8 mouse cellular contexts compared by ENCODE assay signal in genomic region chr3:104637427-104638402, GRCm38 (mm10). TPM values are rescaled to one million over a fixed set of nuclear protein-coding genes. Genes with fewer than 3 reads are reported as not detected.
DNase-seq lines count a peak whose midpoint lies in the region; ATAC-seq and TF ChIP-seq lines count a peak whose summit lies in the region.

No protein-coding gene starts in this region.

- no peaks in the 10 kb centered on the region for H3K36me3 ChIP-seq in intestine, embryonic 14.5 days (ENCODE audit: control insufficient read depth, insufficient read depth, low read length)
- peaks cover 5% of the 10 kb centered on the region; the same call in 1 of the 2 replicates for H3K36me3 ChIP-seq in liver, embryonic 15.5 days (replicated peaks)

- H3K4me3 ChIP-seq in cerebellum, adult 2 months (replicated peaks; ENCODE audit: insufficient read depth, low read depth, low read length), result peak overlapping the region; percentile 91
- H3K4me3 ChIP-seq in intestine, embryonic 14.5 days (ENCODE audit: low read depth, low read length), result peak overlapping the region; percentile 83
- peak overlapping the region; percentile 98 for H3K4me3 ChIP-seq in liver, embryonic 15.5 days (replicated peaks)

- ATAC-seq in intestine, embryonic 14.5 days (replicated peaks; ENCODE audit: low FRiP score, low TSS enrichment, low read depth), result no peak; the same call in none of the 2 replicates
- ATAC-seq in liver, embryonic 15.5 days (ENCODE audit: insufficient read depth), result peak; percentile 58
- peak; percentile 18; the same call in 1 of the 2 replicates for ATAC-seq in neutrophil, adult 5-6 weeks (ENCODE audit: extremely low read depth, insufficient number of reproducible peaks, low FRiP score, poor library complexity, severe bottlenecking)

- intact Hi-C loops in gastrocnemius, postnatal 14 days (cut with DNase I; ENCODE audit: low total_unique reads), result no loop called here

- H3K27ac ChIP-seq in cerebellum, adult 2 months (ENCODE audit: insufficient read depth, low read length), result peak overlapping the region; percentile 80
- H3K27ac ChIP-seq in intestine, embryonic 14.5 days (ENCODE audit: low read depth), result peak overlapping the region; percentile 60
- peak overlapping the region; percentile 93 for H3K27ac ChIP-seq in liver, embryonic 15.5 days (replicated peaks)

- TF ChIP-seq CTCF in cerebellum, adult 2 months (IDR thresholded peaks at IDR 0.05; ENCODE audit: borderline replicate concordance, insufficient read depth, low read depth, low read length), result no peak

- TF ChIP-seq POLR2A in cerebellum, adult 2 months (IDR thresholded peaks at IDR 0.05; ENCODE audit: borderline replicate concordance, insufficient read depth, low read length), result no peak

- no peaks in the 10 kb centered on the region for H3K27me3 ChIP-seq in cerebellum, adult 2 months (ENCODE audit: control insufficient read depth, insufficient read depth, low read length)
- no peaks in the 10 kb centered on the region for H3K27me3 ChIP-seq in intestine, embryonic 14.5 days (replicated peaks; ENCODE audit: control insufficient read depth, insufficient read depth, low read length)
- H3K27me3 ChIP-seq in liver, embryonic 15.5 days, result no peaks in the 10 kb centered on the region

- peak overlapping the region; percentile 93 for H3K4me2 ChIP-seq in intestine, embryonic 14.5 days (ENCODE audit: low read length)
- peak overlapping the region; percentile 80 for H3K4me2 ChIP-seq in liver, embryonic 15.5 days

- H3K9me3 ChIP-seq in intestine, embryonic 14.5 days (ENCODE audit: control insufficient read depth, low read length), result no peaks in the 10 kb centered on the region
- no peaks in the 10 kb centered on the region for H3K9me3 ChIP-seq in liver, embryonic 15.5 days (replicated peaks)

- peak; percentile 48 to 78 for DNase-seq in cerebellum, adult 2 months
- DNase-seq in cerebellum, postnatal 14 days, result no peak
- DNase-seq in 3T3-L1 (ENCODE audit: low read depth, low spot score), result peak; percentile 72
- DNase-seq in c-Kit-positive CD71-negative TER-119-negative erythroid progenitor cells, embryonic 14.5 days (ENCODE audit: low read depth), result peak; percentile 24
- DNase-seq in gastrocnemius, postnatal 14 days, result peak; percentile 9
- peak; percentile 89 for DNase-seq in intestine, embryonic 14.5 days (ENCODE audit: low spot score)

- WGBS in cerebellum, adult 2 months, result 9% methylated on average over 38 of the region's 38 CpGs
- WGBS in intestine, embryonic 14.5 days, result 14% methylated on average over 38 of the region's 38 CpGs
- WGBS in liver, embryonic 15.5 days (ENCODE audit: insufficient replicate concordance), result 5% methylated on average over 38 of the region's 38 CpGs

- no peaks in the 10 kb centered on the region for H3K4me1 ChIP-seq in cerebellum, adult 2 months (ENCODE audit: control insufficient read depth, insufficient read depth, low read length)
- H3K4me1 ChIP-seq in intestine, embryonic 14.5 days (replicated peaks; ENCODE audit: control insufficient read depth, insufficient read depth, low read length), result peaks cover 8% of the 10 kb centered on the region; the same call in 1 of the 2 replicates
- H3K4me1 ChIP-seq in liver, embryonic 15.5 days (replicated peaks), result peaks cover 60% of the 10 kb centered on the region

- peak overlapping the region; percentile 88 for H3K9ac ChIP-seq in intestine, embryonic 14.5 days (ENCODE audit: low read length)
- peak overlapping the region; percentile 99 for H3K9ac ChIP-seq in liver, embryonic 15.5 days

RNA-seq across cellular contexts. Expression of gene Slc16a1, which starts 0.8 kb away (rescaled TPM):
- 29.9 and 31.9 TPM in 2 replicates for polyA plus RNA-seq in cerebellum, adult 2 months (2012; rRNA removed)
- total RNA-seq in gastrocnemius, postnatal 14 days (2021), result 10 to 100 TPM; 20.4 to 26.4 TPM
- polyA plus RNA-seq in intestine, embryonic 14.5 days (2014; fragmentation: Nextera tagmentation; extraction: Ambion mirVana), result 42.5 and 45.8 TPM in 2 replicates
- polyA plus RNA-seq in liver, embryonic 15.5 days (2015; fragmentation: Nextera tagmentation; extraction: Ambion mirVana), result 86.3 and 95.2 TPM in 2 replicates
- total RNA-seq in neutrophil, adult 5-6 weeks (2017), result 6.5 and 7.6 TPM in 2 replicates

Comparison
In these comparisons a context has a peak if more than half of its experiments do, and no peak if none do; other contexts are left out.
1. DNase-seq: peak in cerebellum, adult 2 months (2 of 2), 3T3-L1 (single experiment), c-Kit-positive CD71-negative TER-119-negative erythroid progenitor cells, embryonic 14.5 days (single experiment), gastrocnemius, postnatal 14 days (single experiment) and intestine, embryonic 14.5 days (single experiment); none in cerebellum, postnatal 14 days (0 of 2).
2. Peak in every context shown above with its lines, with median percentiles within 50 percentile points of each other: H3K27ac ChIP-seq and H3K4me3 ChIP-seq.